Mouse (Mus musculus): Measurements from ENCODE around the gene Rnf130.
A peak's percentile ranks its signal among the peaks of the same experiment; 100 is the strongest.

Gene Rnf130

GRCm38 (mm10) chr11:50024833-50025720, at the start of gene Rnf130:
TSS of gene Rnf130 (plus strand) at chr11:50025346.
- DNase-seq (ENCODE audit: low spot score), result peak; percentile 96

- DNase-seq (ENCODE audit: low spot score), result no peak
Measured at GRCm38 (mm10) chr11:49977963-49978568, 47.1 kb upstream of the Rnf130 start.

GRCm38 (mm10) chr11:49978935-49979334, 46.2 kb upstream of the Rnf130 start:
- no peak for DNase-seq (ENCODE audit: low spot score)

- no peak for DNase-seq (ENCODE audit: low spot score)
Measured at GRCm38 (mm10) chr11:49980681-49981235, 44.4 kb upstream of the Rnf130 start.

GRCm38 (mm10) chr11:49981321-49981963, 43.7 kb upstream of the Rnf130 start:
- DNase-seq (ENCODE audit: low spot score), result no peak

GRCm38 (mm10) chr11:49982094-49982493, 43.1 kb upstream of the Rnf130 start:
- DNase-seq (ENCODE audit: low spot score), result no peak

- no peak for DNase-seq (ENCODE audit: low spot score)
Measured at GRCm38 (mm10) chr11:49982881-49983280, 42.3 kb upstream of the Rnf130 start.

- DNase-seq (ENCODE audit: low spot score), result no peak
Measured at GRCm38 (mm10) chr11:49983875-49984552, 41.1 kb upstream of the Rnf130 start.

GRCm38 (mm10) chr11:49985009-49985408, 40.1 kb upstream of the Rnf130 start:
- no peak for DNase-seq (ENCODE audit: low spot score)

GRCm38 (mm10) chr11:49986277-49987036, 38.7 kb upstream of the Rnf130 start:
- DNase-seq (ENCODE audit: low spot score), result peak; percentile 58

GRCm38 (mm10) chr11:49994536-49994935, 30.6 kb upstream of the Rnf130 start:
- no peak for DNase-seq (ENCODE audit: low spot score)

- no peak for DNase-seq (ENCODE audit: low spot score)
Measured at GRCm38 (mm10) chr11:49996398-49996797, 28.7 kb upstream of the Rnf130 start.

- no peak for DNase-seq (ENCODE audit: low spot score)
Measured at GRCm38 (mm10) chr11:49997321-49997720, 27.8 kb upstream of the Rnf130 start.

GRCm38 (mm10) chr11:50002853-50003252, 22.3 kb upstream of the Rnf130 start:
- no peak for DNase-seq (ENCODE audit: low spot score)

- DNase-seq (ENCODE audit: low spot score), result no peak
Measured at GRCm38 (mm10) chr11:50007776-50008175, 17.4 kb upstream of the Rnf130 start.

- no peak for DNase-seq (ENCODE audit: low spot score)
Measured at GRCm38 (mm10) chr11:50008231-50008630, 16.9 kb upstream of the Rnf130 start.

GRCm38 (mm10) chr11:50013016-50013415, 12.1 kb upstream of the Rnf130 start:
- DNase-seq (ENCODE audit: low spot score), result no peak

- DNase-seq (ENCODE audit: low spot score), result no peak
Measured at GRCm38 (mm10) chr11:50016503-50016902, 8.6 kb upstream of the Rnf130 start.

GRCm38 (mm10) chr11:50017511-50017910, 7.6 kb upstream of the Rnf130 start:
- DNase-seq (ENCODE audit: low spot score), result no peak

GRCm38 (mm10) chr11:50018848-50019247, 6.3 kb upstream of the Rnf130 start:
- no peak for DNase-seq (ENCODE audit: low spot score)

GRCm38 (mm10) chr11:50022085-50022484, 3.1 kb upstream of the Rnf130 start:
- no peak for DNase-seq (ENCODE audit: low spot score)
